Mouse (Mus musculus) lung, adult 2 months (tissue): ENCODE data around the gene Syn3.

Experiments
- CTCF ChIP-seq: fragments of 200-500 bp; IDR thresholded peaks from 2 replicates; pipeline ENCODE4 v1.5.1; 2011; ENCODE audit warnings: mild to moderate bottlenecking, low read length, control low read depth; ENCODE audit not compliant: insufficient read depth
- POLR2A ChIP-seq: fragments of 200-500 bp; IDR thresholded peaks from 2 replicates; pipeline ENCODE4 v1.6.1; 2011; ENCODE audit warnings: low read depth, mild to moderate bottlenecking, control low read depth, low read length, borderline replicate concordance; ENCODE audit errors: extremely low read depth

DNA sequence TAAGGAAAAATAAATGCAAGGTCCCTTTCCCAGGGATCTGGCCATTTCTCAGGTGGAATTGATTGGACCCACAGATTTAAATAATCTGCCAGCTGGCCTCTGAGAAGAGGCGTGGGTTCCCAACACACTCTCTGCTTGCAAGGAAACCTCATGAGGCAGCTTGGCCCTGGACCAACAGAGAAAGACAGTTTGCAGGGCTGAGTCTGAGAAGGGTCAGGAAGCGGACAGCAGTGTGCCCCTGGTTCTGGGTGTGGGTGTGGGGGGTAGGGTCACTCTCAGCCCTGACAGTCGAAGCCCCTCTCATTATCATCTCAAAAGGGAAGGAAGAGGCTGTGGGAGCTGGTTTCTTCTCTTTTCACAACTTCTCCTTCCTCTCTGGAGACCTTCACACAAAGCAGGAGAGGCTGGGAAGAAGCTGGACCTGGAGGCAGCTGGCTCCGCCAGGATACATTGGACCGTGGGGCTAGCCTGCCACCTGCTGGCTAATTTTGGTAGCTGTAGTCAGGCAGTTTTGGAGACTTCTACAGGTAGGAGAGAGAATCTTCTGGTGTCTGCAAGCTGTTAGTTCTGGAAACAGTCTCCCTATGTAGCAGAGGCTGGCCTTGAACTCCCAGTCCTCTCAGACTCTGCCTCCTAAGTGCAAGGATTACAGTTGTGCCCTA is 35.0 kb downstream of the Syn3 start:
- TF ChIP-seq POLR2A (no peak), CTCF (peak; percentile 91)
